Mouse (Mus musculus): ENCODE measurements around the gene Oaf.

DNA sequence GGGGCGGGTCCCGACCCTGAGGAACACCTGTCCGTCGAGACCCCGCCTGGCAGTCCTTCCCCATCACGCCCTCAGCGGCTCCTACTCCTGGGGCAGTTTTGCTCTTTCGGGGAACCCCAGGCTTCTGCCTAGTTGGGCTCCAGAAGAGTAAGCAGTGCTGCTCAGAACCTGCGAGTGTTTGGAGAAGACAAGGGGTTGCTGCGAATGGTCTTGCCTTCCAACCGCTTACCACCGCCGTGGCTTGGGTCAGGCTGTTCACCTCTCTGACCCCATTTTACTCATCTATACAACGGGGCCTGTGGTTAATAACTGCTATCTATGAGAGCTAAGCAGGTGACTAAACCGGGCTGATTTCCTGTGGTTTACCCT lies 33.7 kb downstream of the Oaf start:
- no peak for TF ChIP-seq ZC3H11A (IDR thresholded peaks at IDR 0.05; ENCODE audit: borderline replicate concordance, low read depth, low read length)
- TF ChIP-seq HCFC1 (IDR thresholded peaks at IDR 0.05; ENCODE audit: borderline replicate concordance, insufficient read depth, low read length): no peak
- TF ChIP-seq CHD2 (IDR thresholded peaks at IDR 0.05; ENCODE audit: low read depth, low read length): no peak
